Mouse (Mus musculus) erythroblast, embryonic 14.5 days (primary cell): ENCODE measurements around the gene Rasa4.

Source experiments
- GATA1 ChIP-seq: IDR thresholded peaks from 2 replicates; pipeline ENCODE4 v1.6.1; 2012; ENCODE audit warnings: low read length, inconsistent platforms, mixed read lengths
- TAL1 ChIP-seq: IDR thresholded peaks from 3 replicates; pipeline ENCODE4 v1.6.1; 2012; ENCODE audit warnings: low read length, inconsistent platforms, mixed read lengths

DNA sequence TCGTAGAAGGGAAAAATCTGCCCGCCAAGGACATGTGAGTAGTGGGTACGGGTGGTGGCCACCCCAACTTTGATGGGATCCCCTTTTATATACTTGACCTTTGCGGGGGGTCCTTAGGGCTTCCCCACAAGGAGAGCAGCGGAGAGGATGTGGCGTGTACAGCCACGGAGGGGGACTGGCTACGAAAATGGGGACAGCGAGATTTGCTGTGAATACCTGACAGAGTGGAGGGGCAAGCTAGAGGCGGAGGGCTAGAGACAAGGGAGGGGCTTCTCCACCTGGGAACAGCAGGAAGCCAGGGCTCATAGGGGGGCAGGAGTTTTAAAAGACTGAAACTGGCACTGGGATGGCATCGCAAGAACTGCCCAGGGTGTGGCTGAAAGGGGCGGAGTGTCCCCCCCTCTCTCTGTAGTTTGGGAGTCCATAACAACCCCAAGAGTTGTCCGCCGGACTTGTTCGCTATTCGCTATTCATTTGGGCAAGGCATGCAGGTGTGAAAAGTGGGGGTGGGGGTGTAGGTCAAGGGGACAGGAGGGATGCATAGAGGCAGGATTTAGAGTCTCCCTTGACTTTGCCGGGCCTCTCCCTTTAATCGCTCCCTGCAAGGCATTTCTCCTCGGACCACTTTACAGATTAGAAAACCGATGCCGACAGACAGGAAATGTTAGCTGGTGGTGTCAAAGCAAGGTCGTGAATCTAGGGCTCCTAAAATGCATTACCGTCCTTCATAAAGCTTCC is 597 bp downstream of the Rasa4 start:
- TF ChIP-seq TAL1 (no peak), GATA1 (no peak)
